Mouse (Mus musculus) megakaryocyte, adult 5-6 weeks (primary cell): Measurements from ENCODE around the gene Prdx6b. TPM values are rescaled to one million over a fixed set of nuclear protein-coding genes. Genes with fewer than 3 reads are reported as not detected.

Experiments used
- ATAC-seq: 2 replicates; pipeline ENCODE4 v1.8.0; 2016; ENCODE audit warnings: mild to moderate bottlenecking, inconsistent platforms; ENCODE audit not compliant: poor library complexity, severe bottlenecking
- total RNA-seq, 2 experiments: library from RNA; stranded (forward) in 1 of 2; stranded (reverse) in 1 of 2; fragments of 153-499, 151-499 nt in 1 of 2; fragments of 221-1000, 200-1000 nt in 1 of 2; gene quantifications; 2 replicates each; pipeline versions ENCODE4 v1.2.3 to v1.2.4; 2015 to 2017

The Prdx6b gene
- total RNA-seq (2015), result not detected in 2 replicates
- total RNA-seq (2017), result not detected in 2 replicates

- no peak for ATAC-seq
These were observed at the start of gene Prdx6b for GRCm38 (mm10) chr2:80292172-80292571. Gene Prdx6b, plus strand, starts transcription at chr2:80292472.

- peak; percentile 56 for ATAC-seq
These were observed 44.8 kb upstream of the Prdx6b start for GRCm38 (mm10) chr2:80247466-80247865.

- peak; percentile 91 for ATAC-seq
These were observed 44.4 kb upstream of the Prdx6b start for GRCm38 (mm10) chr2:80247868-80248267.

- ATAC-seq, result no peak
These were observed 32.2 kb upstream of the Prdx6b start for GRCm38 (mm10) chr2:80259888-80260672.

GRCm38 (mm10) chr2:80266894-80267293 lies 25.4 kb upstream of the Prdx6b start:
- ATAC-seq, result peak; percentile 99

- peak; percentile 52 for ATAC-seq
These were observed 24.2 kb upstream of the Prdx6b start for GRCm38 (mm10) chr2:80268053-80268452.

- ATAC-seq, result no peak
These were observed 20.8 kb upstream of the Prdx6b start for GRCm38 (mm10) chr2:80271431-80271830.

- ATAC-seq, result peak; percentile 69
These were observed 19.2 kb upstream of the Prdx6b start for GRCm38 (mm10) chr2:80273038-80273437.

- ATAC-seq, result 0 out of 2 replicates have a peak, but pooled peaks have one; percentile 16
These were observed 18.5 kb upstream of the Prdx6b start for GRCm38 (mm10) chr2:80273763-80274162.

GRCm38 (mm10) chr2:80275136-80275535 lies 17.1 kb upstream of the Prdx6b start:
- ATAC-seq, result peak; percentile 70

- ATAC-seq, result no peak
These were observed 10.1 kb upstream of the Prdx6b start for GRCm38 (mm10) chr2:80282214-80282613.

- ATAC-seq, result no peak
These were observed 5.9 kb upstream of the Prdx6b start for GRCm38 (mm10) chr2:80286397-80286796.

- peak; percentile 91 for ATAC-seq
These were observed 6.1 kb downstream of the Prdx6b start for GRCm38 (mm10) chr2:80298334-80298733.

GRCm38 (mm10) chr2:80300806-80301205 lies 8.5 kb downstream of the Prdx6b start:
- peak; percentile 23; the same call in 1 of the 2 replicates for ATAC-seq

- ATAC-seq, result peak; percentile 73
These were observed 11.7 kb downstream of the Prdx6b start for GRCm38 (mm10) chr2:80303957-80304356.

GRCm38 (mm10) chr2:80307701-80308100 lies 15.4 kb downstream of the Prdx6b start:
- ATAC-seq, result no peak

GRCm38 (mm10) chr2:80309775-80310174 lies 17.5 kb downstream of the Prdx6b start:
- ATAC-seq, result no peak

GRCm38 (mm10) chr2:80310772-80311171 lies 18.5 kb downstream of the Prdx6b start:
- no peak for ATAC-seq

GRCm38 (mm10) chr2:80311350-80311749 lies 19.1 kb downstream of the Prdx6b start:
- no peak for ATAC-seq

GRCm38 (mm10) chr2:80314201-80314600 lies 21.9 kb downstream of the Prdx6b start:
- no peak for ATAC-seq

GRCm38 (mm10) chr2:80314854-80315241 lies 22.6 kb downstream of the Prdx6b start:
- ATAC-seq, result peak; percentile 60
